ENCODE assay signal across 19 mouse cellular contexts in genomic region chr1:84271712-84272200, GRCm38 (mm10).
"Had no signal": no experiment of that assay in that cellular context is flagged by ENCODE, and none has a peak within 500 bp of the region (broad histone marks: within the 10 kb centered on the region; RNA-seq: fewer than 3 reads in every experiment).

No protein-coding gene starts in this region.

- H3K4me3 ChIP-seq: lung, embryonic 15.5 days; megakaryocyte, embryonic 14.5 days; midbrain, embryonic 13.5 days; midbrain, embryonic 15.5 days; neural tube, embryonic 12.5 days; stomach, embryonic 15.5 days had no signal

- H3K27me3 ChIP-seq: lung, embryonic 15.5 days; megakaryocyte, embryonic 14.5 days; midbrain, embryonic 13.5 days; midbrain, embryonic 15.5 days; neural tube, embryonic 12.5 days; stomach, embryonic 15.5 days had no signal

- H3K4me2 ChIP-seq: lung, embryonic 15.5 days; midbrain, embryonic 11.5 days; midbrain, embryonic 13.5 days; midbrain, embryonic 15.5 days; neural tube, embryonic 12.5 days; stomach, embryonic 15.5 days had no signal

- ATAC-seq: lung, postnatal 0 days; midbrain, embryonic 13.5 days; midbrain, embryonic 15.5 days had no signal

- DNase-seq: lung, adult 2 months; lung, postnatal 14 days; lung, postnatal 36 days; right cerebral cortex, postnatal 25 days; right cerebral cortex, postnatal 4 days; spleen, adult 18-20 months; thymus, adult 2 months; thymus, postnatal 25 days; thymus, postnatal 4 days had no signal

- H3K9me3 ChIP-seq: lung, embryonic 15.5 days; midbrain, embryonic 13.5 days; midbrain, embryonic 15.5 days; neural tube, embryonic 12.5 days; stomach, embryonic 15.5 days had no signal

- H3K9ac ChIP-seq: lung, embryonic 15.5 days; midbrain, embryonic 13.5 days; midbrain, embryonic 15.5 days; neural tube, embryonic 12.5 days; stomach, embryonic 15.5 days had no signal

- H3K27ac ChIP-seq: lung, embryonic 15.5 days; macrophage; midbrain, embryonic 13.5 days; midbrain, embryonic 15.5 days; neural tube, embryonic 12.5 days; stomach, embryonic 15.5 days; stomach, postnatal 0 days had no signal

- H3K4me1 ChIP-seq: lung, embryonic 15.5 days; megakaryocyte, embryonic 14.5 days; midbrain, embryonic 13.5 days; midbrain, embryonic 15.5 days; neural tube, embryonic 12.5 days; stomach, embryonic 15.5 days had no signal

- H3K36me3 ChIP-seq: lung, embryonic 15.5 days; midbrain, embryonic 13.5 days; midbrain, embryonic 15.5 days; neural tube, embryonic 12.5 days; stomach, embryonic 15.5 days had no signal
